Mouse (Mus musculus): ENCODE measurements around the gene Crtc3. TPM values are rescaled to one million over a fixed set of nuclear protein-coding genes. Genes with fewer than 3 reads are reported as not detected.

Crtc3 gene
- polyA plus RNA-seq, 3 experiments from 2014 or later, result 8.7 to 24.0 (median 21.0) TPM

DNA sequence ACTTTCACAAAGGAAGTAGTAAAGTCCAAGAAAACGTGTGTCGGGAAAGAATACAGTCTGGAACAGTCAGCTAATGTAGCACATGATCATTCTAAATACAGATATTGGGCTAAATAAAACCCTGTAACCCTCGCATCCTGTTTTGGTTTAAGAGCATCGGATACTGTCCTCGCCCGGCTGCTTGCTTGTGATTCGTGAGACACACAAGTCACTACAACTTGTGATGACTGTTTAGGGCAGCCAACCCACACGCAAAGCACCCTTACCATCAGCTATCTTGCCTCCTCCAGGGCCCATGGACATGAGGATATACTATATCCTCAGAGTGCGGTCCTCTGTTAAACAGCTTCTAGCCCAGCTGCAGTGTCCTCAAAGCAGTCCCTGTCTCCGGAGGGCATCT lies 50.2 kb downstream of the Crtc3 start:
- ATAC-seq, result no peak

DNA sequence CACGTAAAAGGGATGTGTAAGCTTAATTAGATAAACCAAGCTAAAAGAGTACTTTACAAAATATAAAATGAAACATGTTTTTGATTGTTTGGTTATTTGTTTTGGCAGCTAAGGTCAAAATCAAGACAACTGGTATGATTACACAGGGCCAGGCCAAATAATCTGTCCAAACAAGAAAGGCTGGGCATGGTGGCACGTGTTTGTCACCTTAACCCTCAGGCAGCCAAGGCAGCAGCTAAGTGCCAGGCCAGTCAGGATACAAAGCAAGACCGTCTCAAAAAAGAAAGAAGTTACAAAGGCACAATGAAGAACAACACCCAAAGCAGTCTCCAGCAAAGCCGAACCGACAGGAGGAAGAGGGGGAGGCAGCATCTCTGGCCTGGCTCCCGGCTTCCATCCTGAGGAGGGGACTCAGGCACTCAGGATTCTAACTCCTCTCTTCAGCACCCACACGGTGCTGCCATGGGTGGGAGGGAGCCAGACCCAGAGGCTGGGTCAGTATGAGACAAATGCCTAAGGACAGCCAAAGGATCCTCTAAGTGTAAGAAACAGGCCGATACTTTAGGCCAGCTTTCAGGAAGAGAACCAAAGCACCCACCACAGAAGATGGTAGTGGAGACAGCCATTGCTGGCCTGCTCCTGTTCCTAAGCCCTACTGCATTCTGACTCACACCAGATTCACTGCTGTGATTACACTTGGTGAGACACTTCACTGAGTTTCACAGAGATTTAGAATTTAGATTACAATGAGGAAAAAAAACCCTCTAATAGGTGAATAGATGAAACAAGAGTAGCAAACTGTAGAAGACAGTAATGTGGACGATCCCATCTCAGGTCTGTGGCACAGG lies 51.5 kb downstream of the Crtc3 start:
- ATAC-seq, result no peak

DNA sequence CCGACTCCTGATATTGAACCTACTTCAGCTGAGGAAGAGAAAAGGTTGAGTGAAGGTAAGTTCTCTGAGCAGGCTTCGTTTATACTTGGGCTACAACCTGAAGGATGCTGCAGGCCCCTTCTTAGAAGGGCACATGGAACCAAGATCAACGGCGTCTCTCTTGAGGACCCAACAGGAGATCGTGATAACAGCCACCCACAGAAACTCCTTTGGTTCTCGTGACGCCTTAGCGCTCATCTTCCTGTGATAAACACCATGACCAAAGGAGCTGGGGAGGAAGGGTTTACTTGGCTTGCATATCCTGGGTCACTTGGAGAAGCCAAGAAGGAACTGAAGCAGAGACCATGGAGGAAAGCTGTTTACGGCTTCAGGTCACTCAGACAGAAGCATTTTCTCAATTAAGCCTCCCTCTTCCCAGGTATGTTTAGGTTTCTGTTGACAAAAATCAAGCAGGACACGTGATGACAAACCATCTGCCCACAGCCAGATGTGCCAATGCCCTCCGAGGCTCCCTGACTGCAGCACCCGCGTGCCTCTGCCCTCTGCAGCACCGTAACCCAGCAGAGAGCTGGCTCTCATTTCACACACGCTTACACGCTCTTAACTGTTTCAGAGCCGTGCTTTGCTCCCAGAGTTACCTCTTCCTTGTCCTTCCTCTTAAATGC lies 52.3 kb downstream of the Crtc3 start:
- ATAC-seq, result peak; percentile 54

DNA sequence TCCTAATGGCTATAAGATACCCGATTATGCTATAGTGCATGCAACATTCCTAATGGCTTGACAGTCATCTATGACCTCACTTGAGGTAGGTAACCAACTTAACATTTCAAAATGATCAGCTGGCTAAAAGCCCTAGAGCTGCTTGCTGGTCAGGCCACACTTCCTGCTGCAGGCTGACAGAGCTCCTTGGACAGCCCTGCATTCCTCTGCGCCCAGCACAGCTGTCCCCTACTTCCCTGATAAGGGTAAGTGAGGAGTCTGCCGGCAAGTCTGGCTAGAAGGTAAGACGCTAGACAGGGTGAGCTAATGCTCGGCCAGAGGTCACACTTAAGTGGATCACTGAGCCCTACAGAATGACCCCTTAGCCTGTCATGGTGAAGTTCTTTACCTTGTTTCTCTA lies 52.8 kb downstream of the Crtc3 start:
- ATAC-seq, result no peak

DNA sequence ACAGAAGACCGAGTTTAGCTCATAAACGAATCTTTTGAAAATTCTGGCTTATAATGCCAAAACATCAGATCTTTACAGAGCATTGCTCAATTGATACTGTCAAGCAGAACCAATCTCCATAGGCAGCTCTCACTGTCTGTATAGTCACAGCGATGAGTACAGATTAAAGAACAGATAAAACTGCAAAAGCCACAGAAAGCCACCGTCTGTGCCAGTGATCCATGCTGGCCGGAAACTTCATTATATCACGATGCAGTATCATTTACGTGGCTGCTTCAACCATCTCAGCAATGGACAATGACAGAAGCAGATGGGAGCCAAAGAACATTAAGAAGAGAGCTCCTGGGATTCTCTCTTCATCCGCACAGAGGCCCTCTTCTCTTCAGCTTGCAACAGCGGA lies 53.9 kb downstream of the Crtc3 start:
- ATAC-seq, result peak; percentile 58

GRCm38 (mm10) chr7:80633635-80634034 lies 55.0 kb downstream of the Crtc3 start:
- no peak for ATAC-seq

DNA sequence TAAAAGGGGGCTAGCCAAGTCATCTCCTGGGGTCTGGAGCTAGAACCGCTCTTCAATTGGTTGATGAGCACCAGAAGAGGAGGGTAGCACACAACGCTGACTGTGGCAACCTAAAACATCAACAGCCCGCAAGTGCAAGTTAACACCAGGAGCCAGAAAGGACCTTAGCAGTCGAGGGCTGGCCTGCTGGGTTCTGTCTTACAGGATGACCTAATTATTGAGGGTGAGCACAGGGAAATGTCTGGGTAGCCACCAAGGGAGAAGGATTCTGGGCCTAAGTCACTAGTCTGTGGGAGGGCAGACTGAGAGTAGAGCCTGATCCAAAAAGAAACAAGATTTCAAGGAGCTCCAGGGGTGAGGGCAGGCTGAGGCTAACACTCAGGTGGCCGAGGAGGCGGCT lies 56.7 kb downstream of the Crtc3 start:
- no peak for ATAC-seq

DNA sequence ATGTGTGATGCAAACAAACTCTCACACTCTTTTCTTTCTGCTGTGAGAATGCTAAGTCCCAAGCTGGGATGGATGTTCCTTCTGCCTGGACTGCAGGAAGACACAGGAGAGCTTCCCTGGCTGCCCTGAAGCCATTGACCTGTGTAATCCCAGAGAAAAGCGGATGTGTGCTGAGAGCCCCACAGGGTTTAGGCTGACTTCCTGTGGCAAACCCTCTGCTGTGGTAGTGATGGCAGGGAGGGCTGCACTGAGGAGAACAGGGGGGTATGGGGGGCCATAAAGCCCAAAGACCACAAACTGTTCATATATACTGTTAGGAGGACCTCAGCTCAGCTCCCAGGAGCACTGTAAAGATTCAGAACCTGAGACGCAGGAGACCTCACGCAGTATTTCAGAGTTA lies 57.3 kb downstream of the Crtc3 start:
- no peak for ATAC-seq

DNA sequence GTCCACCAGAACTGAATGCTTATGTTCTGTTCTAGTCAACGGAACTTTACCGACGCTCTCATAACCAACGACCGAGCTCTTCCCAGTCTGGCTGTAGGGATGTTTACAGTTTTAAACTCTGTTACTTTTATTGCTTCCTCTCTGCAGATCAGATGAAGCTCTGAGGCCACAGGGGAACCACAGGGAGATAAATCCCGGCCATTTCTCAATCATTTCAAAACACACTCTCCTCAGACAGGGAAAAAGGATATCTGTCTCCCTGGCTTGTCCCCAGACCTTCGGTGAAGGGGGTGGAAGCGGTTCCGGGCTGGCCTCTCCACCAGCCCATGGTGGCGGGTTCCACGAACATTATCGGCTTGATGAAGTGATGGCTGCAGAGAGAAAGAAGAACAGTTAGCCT lies 59.3 kb downstream of the Crtc3 start:
- ATAC-seq, result peak; percentile 9

- ATAC-seq, result peak; percentile 92
Observed at GRCm38 (mm10) chr7:80628708-80629183, 59.9 kb downstream of the Crtc3 start.

DNA sequence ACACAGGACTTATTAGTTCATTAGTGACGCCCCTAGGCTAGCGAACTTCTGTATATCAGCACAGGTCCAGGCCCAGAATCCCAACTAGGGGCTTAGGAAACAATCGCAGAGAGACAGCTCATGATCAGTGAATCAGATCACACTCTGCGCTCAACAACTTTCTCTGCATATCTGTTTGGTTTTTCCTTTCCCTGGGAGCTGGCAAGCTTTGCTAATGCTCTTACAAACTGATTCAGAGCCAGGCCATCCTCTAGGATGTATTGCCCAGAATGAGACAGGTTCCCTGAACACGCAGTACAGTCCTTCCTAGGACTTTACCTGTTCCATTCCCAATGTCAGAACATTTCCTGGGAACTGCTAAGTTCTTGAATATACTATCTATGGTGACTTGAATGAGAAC lies 61.7 kb downstream of the Crtc3 start:
- ATAC-seq, result no peak

- ATAC-seq, result no peak
Observed at GRCm38 (mm10) chr7:80625841-80626240, 62.8 kb downstream of the Crtc3 start.

DNA sequence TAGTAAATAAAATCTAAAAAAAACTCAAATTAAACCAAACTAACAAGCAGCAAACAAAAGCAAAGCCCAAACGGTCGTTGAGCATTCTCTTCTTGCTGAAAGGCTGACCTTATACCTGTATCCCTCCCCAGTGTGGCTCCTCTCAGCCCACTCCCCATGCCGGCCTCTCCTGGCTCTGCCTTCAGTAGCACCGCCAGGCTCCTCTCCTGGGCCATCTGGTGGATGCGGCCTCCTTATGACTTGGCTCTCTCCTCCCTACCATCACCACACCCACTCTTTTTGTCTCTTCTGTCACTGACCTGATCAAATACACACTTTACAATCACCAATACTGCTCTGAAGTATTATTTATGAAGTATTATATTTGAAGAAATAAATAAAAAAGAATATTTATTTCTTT lies 65.4 kb downstream of the Crtc3 start:
- no peak for ATAC-seq

GRCm38 (mm10) chr7:80616096-80616495 lies 72.6 kb downstream of the Crtc3 start:
- no peak for ATAC-seq

DNA sequence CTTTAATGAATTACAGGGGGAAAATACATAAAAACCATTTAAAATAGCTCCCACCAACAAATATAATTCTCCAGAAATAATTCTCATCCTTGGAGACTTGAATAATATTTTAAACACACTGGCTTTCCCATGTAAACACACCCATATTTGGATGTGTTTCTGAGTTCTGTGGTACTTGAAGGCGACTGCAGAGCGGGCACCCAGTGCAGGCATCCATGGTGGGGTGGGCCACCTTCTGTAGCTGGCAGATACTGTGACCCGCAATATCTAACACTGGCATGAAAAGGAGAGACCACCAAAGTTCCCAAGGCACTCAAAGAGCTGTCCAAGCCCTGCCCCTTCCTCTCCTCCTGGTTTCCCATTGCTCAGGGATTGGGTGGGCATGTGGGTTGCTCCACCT lies 74.6 kb downstream of the Crtc3 start:
- no peak for ATAC-seq

GRCm38 (mm10) chr7:80612191-80612787 lies 76.4 kb downstream of the Crtc3 start:
- ATAC-seq, result no peak

DNA sequence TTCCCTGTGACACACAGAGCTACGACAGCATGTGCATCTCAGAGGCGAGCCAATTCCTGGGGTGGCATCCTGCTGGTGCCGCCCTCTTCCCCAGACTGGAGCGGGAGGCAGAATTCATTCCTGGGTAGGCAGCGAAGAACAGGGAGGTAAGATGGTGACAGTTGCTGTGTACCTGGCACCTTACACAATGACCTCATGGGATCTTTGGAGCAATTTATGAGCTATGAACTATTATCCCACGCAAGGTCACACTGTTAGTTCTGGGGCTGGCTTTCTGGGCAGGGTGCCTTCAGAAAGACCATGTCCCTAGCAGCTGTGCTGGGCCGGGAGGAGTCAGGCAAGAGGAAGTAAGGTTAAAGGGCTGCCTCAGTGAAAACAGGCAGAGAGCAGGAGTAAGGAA lies 77.0 kb downstream of the Crtc3 start:
- no peak for ATAC-seq

DNA sequence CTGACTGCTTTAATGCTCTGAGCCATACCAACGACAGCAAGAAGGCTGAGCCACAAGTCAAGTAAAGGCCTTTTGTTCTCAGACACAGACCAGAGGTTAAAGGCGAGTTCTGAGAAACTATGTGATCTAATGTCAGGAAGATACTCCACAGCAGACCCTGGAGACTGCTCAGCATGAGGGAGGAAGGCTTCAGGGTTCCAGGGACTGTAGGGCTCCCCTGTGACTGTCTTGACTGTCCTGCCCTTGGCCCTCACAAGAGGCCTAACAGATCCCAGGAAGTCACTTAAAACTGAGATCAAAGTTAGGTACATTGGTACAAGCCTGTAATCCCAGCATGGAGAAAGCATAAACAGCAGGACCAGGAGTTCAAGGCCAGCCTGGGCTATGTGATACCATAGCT lies 81.2 kb downstream of the Crtc3 start:
- ATAC-seq, result no peak

- no peak for ATAC-seq
Observed at GRCm38 (mm10) chr7:80606435-80606834, 82.2 kb downstream of the Crtc3 start.

- no peak for ATAC-seq
Observed at GRCm38 (mm10) chr7:80605557-80605930, 83.1 kb downstream of the Crtc3 start.

DNA sequence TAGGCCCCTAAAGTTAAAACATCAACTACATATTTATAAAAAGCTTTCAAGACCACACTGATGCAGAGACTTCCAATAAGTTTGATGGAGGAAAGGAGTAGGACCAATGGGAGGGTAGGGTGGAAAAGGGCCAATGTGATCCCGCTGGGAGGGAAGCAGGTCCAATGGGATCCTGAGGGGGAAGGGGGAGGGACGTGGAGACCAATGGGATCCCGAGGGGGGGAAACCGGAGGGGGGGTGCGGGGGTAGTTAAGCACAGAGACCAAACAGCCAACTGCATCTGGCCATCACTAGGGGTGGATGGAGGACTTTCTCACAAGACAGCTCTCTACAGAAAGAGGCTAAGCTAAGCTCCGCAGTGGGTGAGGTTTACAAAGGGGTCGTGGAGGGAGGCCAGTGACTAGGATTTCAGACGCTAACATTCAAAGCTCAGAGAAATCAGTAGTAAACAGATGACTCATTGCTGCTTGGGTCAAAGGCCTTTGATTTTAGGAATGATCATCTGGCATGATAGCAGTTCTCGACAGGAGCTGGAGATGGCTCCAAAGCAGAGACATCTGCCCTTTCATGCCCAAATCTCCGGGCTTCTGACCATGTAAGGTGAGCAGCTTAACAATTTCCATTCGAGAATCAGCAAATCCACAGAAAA lies 83.6 kb downstream of the Crtc3 start:
- ATAC-seq, result no peak

- no peak for ATAC-seq
Observed at GRCm38 (mm10) chr7:80602574-80602973, 86.1 kb downstream of the Crtc3 start.

GRCm38 (mm10) chr7:80598436-80598985 lies 90.2 kb downstream of the Crtc3 start:
- ATAC-seq, result no peak
